Mouse (Mus musculus): Measurements from ENCODE around the gene Lrrc46. TPM values are rescaled to one million over a fixed set of nuclear protein-coding genes. Genes with fewer than 3 reads are reported as not detected.

Lrrc46 gene
- total and polyA plus RNA-seq, 2 experiments from 2014 or later, result 2.4 to 2.7 TPM

- 25% methylated on average over 10 of the region's 10 CpGs for WGBS
- Histone ChIP-seq H3K9me3 (ENCODE audit: low read length) (no peaks in the 10 kb centered on the region), H3K4me3 (ENCODE audit: low read depth, low read length) (no peak overlapping the region), H3K27ac (ENCODE audit: low read depth, low read length) (no peak overlapping the region), H3K36me3 (ENCODE audit: insufficient read depth, low read length) (no peaks in the 10 kb centered on the region), H3K9ac (replicated peaks; ENCODE audit: low read length, poor library complexity, severe bottlenecking) (no peak overlapping the region), H3K27me3 (ENCODE audit: insufficient read depth, low read length) (peaks cover 56% of the 10 kb centered on the region), H3K4me1 (ENCODE audit: insufficient read depth, low read length) (no peaks in the 10 kb centered on the region), H3K4me2 (ENCODE audit: low read depth, low read length, poor library complexity, severe bottlenecking) (no peak overlapping the region)
- ATAC-seq (ENCODE audit: low FRiP score) (no peak), DNase-seq (ENCODE audit: low spot score) (no peak)
- TF ChIP-seq CTCF (IDR thresholded peaks at IDR 0.05), result no peak
Measured at GRCm38 (mm10) chr11:97024977-97025376, 16.2 kb downstream of the Lrrc46 start.

DNA sequence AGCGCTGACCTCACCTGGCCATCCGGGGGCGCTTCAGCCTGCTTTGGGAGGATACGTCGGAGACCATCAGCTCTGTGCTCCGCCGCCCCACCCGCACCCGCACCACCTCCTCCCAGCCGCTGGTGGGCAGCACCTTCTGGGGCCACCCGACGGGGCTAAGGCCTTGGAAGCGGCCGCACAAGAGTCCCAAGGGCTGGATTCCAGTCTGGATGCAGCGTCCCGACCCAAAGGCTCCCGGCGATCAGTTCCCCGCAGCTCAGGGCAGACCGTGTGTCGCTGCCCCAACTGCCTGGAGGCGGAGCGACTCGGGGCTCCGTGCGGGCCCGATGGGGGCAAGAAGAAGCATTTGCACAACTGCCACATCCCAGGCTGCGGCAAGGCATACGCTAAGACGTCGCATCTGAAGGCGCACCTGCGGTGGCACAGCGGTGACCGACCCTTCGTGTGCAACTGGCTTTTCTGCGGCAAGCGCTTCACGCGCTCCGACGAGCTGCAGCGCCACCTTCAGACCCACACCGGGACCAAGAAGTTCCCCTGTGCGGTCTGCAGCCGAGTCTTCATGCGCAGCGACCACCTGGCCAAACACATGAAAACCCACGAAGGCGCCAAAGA is 19.2 kb downstream of the Lrrc46 start:
- no peaks in the 10 kb centered on the region for H3K9me3 ChIP-seq (ENCODE audit: low read length)
- peaks cover 80% of the 10 kb centered on the region for H3K27me3 ChIP-seq (ENCODE audit: insufficient read depth, low read length)
- H3K4me3 ChIP-seq (ENCODE audit: low read depth, low read length), result peak overlapping the region; percentile 40
- H3K4me1 ChIP-seq (ENCODE audit: insufficient read depth, low read length), result peaks cover 6% of the 10 kb centered on the region; the same call in 1 of the 2 replicates
- WGBS, result under 1% methylated on average over 50 of the region's 50 CpGs
- H3K9ac ChIP-seq (replicated peaks; ENCODE audit: low read length, poor library complexity, severe bottlenecking), result peak overlapping the region; percentile 44; the same call in 1 of the 2 replicates
- peak overlapping the region; percentile 65 for H3K4me2 ChIP-seq (ENCODE audit: low read depth, low read length, poor library complexity, severe bottlenecking)
- no peak overlapping the region for H3K27ac ChIP-seq (ENCODE audit: low read depth, low read length)
- DNase-seq (ENCODE audit: low spot score), result peak; percentile 65
- ATAC-seq (ENCODE audit: low FRiP score), result peak; percentile 57; the same call in 1 of the 2 replicates
- TF ChIP-seq CTCF (IDR thresholded peaks at IDR 0.05), result peak; percentile 72
- H3K36me3 ChIP-seq (ENCODE audit: insufficient read depth, low read length), result no peaks in the 10 kb centered on the region

- no peak overlapping the region for H3K9ac ChIP-seq (replicated peaks; ENCODE audit: low read length, poor library complexity, severe bottlenecking)
- no peak overlapping the region for H3K27ac ChIP-seq (ENCODE audit: low read depth, low read length)
- WGBS, result 1% methylated on average over 25 of the region's 27 CpGs
- ATAC-seq (ENCODE audit: low FRiP score), result no peak
- no peak for DNase-seq (ENCODE audit: low spot score)
- H3K27me3 ChIP-seq (ENCODE audit: insufficient read depth, low read length), result peaks cover 87% of the 10 kb centered on the region
- H3K4me1 ChIP-seq (ENCODE audit: insufficient read depth, low read length), result peaks cover 6% of the 10 kb centered on the region; the same call in 1 of the 2 replicates
- peak overlapping the region; percentile 40 for H3K4me3 ChIP-seq (ENCODE audit: low read depth, low read length)
- no peaks in the 10 kb centered on the region for H3K9me3 ChIP-seq (ENCODE audit: low read length)
- no peak overlapping the region for H3K4me2 ChIP-seq (ENCODE audit: low read depth, low read length, poor library complexity, severe bottlenecking)
- no peaks in the 10 kb centered on the region for H3K36me3 ChIP-seq (ENCODE audit: insufficient read depth, low read length)
- TF ChIP-seq CTCF (IDR thresholded peaks at IDR 0.05), result no peak
Measured at GRCm38 (mm10) chr11:97021121-97021765, 20.0 kb downstream of the Lrrc46 start.

GRCm38 (mm10) chr11:97019345-97019708 is 21.9 kb downstream of the Lrrc46 start:
- Histone ChIP-seq H3K36me3 (ENCODE audit: insufficient read depth, low read length) (no peaks in the 10 kb centered on the region), H3K4me2 (ENCODE audit: low read depth, low read length, poor library complexity, severe bottlenecking) (no peak overlapping the region), H3K27me3 (ENCODE audit: insufficient read depth, low read length) (peaks cover 87% of the 10 kb centered on the region), H3K4me3 (ENCODE audit: low read depth, low read length) (peak overlapping the region; percentile 32; the same call in 1 of the 2 replicates), H3K9ac (replicated peaks; ENCODE audit: low read length, poor library complexity, severe bottlenecking) (no peak overlapping the region), H3K9me3 (ENCODE audit: low read length) (no peaks in the 10 kb centered on the region), H3K27ac (ENCODE audit: low read depth, low read length) (no peak overlapping the region), H3K4me1 (ENCODE audit: insufficient read depth, low read length) (peaks cover 6% of the 10 kb centered on the region; the same call in 1 of the 2 replicates)
- no peak for DNase-seq (ENCODE audit: low spot score)
- WGBS, result 9% methylated on average over 13 of the region's 13 CpGs
- ATAC-seq (ENCODE audit: low FRiP score), result no peak
- no peak for TF ChIP-seq CTCF (IDR thresholded peaks at IDR 0.05)

DNA sequence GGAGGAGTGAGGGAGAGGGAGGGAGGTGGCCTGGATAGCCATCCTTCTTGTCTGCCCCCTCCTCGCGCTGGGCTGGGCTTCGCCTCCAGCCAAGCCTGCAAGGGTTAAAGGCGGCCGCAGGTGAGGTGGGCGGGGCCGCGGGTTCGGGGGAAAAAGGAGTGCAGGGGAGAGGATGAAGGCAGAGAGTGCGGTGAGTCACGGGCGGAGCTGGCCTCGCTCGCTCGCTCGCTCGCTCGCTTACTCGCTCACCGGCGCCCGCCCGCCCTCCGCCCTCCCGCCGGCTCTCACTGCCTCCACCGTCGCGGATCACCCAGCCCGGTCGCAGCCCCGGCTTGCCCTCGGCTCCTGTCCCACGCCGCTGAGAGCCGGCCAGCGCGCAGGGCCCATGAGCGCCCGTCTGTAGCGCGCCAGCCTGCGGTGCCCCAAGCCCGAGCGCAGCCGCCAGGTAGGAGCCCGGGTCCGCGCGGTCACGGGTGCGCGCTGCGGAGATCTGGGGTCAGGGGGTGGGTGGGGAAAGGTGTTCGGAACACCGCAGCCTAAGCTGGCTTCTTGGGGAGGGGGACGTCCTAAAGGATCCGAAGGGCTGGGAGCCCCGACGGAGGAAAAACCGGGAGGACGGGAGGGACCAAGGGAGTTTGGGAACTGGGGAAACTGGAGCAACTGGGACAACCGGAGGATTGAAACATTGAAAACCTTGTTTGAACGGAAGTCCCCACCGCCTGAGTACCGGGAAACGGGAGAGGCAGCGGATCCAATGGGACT is 22.4 kb downstream of the Lrrc46 start:
- no peak for TF ChIP-seq CTCF (IDR thresholded peaks at IDR 0.05)
- H3K27me3 ChIP-seq (ENCODE audit: insufficient read depth, low read length), result peaks cover 81% of the 10 kb centered on the region
- no peaks in the 10 kb centered on the region for H3K36me3 ChIP-seq (ENCODE audit: insufficient read depth, low read length)
- DNase-seq (ENCODE audit: low spot score) (no peak), ATAC-seq (ENCODE audit: low FRiP score) (no peak)
- H3K4me2 ChIP-seq (ENCODE audit: low read depth, low read length, poor library complexity, severe bottlenecking), result peak overlapping the region; percentile 44
- H3K9me3 ChIP-seq (ENCODE audit: low read length), result no peaks in the 10 kb centered on the region
- WGBS, result under 1% methylated on average over 51 of the region's 68 CpGs
- peaks cover 6% of the 10 kb centered on the region; the same call in 1 of the 2 replicates for H3K4me1 ChIP-seq (ENCODE audit: insufficient read depth, low read length)
- H3K27ac ChIP-seq (ENCODE audit: low read depth, low read length), result no peak overlapping the region
- no peak overlapping the region; the same call in 1 of the 2 replicates for H3K9ac ChIP-seq (replicated peaks; ENCODE audit: low read length, poor library complexity, severe bottlenecking)
- H3K4me3 ChIP-seq (ENCODE audit: low read depth, low read length), result peak overlapping the region; percentile 32; the same call in 1 of the 2 replicates
